Mouse (Mus musculus): Measurements from ENCODE around the gene Mc1r. TPM values are rescaled to one million over a fixed set of nuclear protein-coding genes. Genes with fewer than 3 reads are reported as not detected.

Mc1r gene
- polyA plus RNA-seq, 1 experiment from 2014 or later: 0.11 TPM

DNA sequence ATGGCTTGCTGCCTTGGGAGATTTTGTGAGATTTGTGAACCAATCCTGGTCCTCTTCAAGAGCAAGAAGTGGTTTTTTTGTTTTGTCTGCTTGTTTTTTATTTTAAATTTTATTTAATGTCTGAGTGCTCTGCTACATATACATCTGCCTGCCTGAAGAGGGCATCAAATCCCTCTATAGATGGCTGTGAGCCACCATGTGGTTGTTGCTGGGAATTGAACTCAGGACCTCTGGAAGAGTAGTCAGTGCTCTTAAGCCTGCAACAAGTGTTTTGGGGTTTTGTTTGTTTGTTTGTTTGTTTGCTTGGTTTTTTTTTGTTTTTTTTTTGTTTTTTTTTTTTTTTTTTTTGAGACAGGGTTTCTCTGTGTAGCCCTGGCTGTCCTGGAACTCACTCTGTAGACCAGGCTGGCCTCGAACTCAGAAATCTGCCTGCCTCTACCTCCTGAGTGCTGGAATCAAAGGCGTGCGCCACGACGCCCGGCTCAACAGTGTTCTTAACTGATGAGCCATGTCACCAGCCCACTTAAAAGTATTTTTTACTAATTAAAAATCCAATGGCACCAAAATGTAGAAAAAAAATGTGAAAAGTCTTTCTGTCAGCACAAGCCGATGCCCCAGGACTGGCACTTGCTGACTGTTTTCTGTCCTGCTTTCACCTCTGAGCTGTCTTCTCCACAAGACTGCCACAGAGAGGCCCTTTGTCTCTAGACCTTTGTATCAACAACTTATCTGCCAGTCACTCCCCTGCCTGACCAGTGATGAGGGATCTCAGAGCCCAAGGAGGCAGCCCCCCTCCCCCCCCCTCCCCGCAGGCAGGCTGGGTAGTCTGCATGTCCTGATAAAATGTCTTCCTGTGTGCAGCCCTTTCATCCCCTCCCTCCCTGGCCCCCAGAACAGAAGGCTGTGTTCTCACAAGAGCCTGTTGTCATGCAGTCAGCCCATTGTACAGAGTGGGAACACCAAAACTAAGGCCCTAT, 9.3 kb downstream of the Mc1r start:
- no peaks in the 10 kb centered on the region for H3K27me3 ChIP-seq (replicated peaks; ENCODE audit: control insufficient read depth, insufficient read depth, low read length)
- no peak overlapping the region; the same call in 1 of the 2 replicates for H3K9ac ChIP-seq (ENCODE audit: low read length)
- peaks cover 9% of the 10 kb centered on the region for H3K4me1 ChIP-seq (ENCODE audit: control insufficient read depth, insufficient read depth, low read length)
- H3K27ac ChIP-seq (ENCODE audit: low read depth, low read length): no peak overlapping the region
- H3K9me3 ChIP-seq (replicated peaks; ENCODE audit: control insufficient read depth, low read length): no peaks in the 10 kb centered on the region
- ATAC-seq (no peak), DNase-seq (ENCODE audit: low spot score) (peak; percentile 57)
- H3K4me3 ChIP-seq (ENCODE audit: low read depth, low read length): peak overlapping the region; percentile 13; the same call in 1 of the 2 replicates
- WGBS: 84% methylated on average over 8 of the region's 8 CpGs
- H3K36me3 ChIP-seq (ENCODE audit: control insufficient read depth, insufficient read depth, low read length): peaks cover 49% of the 10 kb centered on the region
- H3K4me2 ChIP-seq (ENCODE audit: low read length): peak overlapping the region; percentile 97

DNA sequence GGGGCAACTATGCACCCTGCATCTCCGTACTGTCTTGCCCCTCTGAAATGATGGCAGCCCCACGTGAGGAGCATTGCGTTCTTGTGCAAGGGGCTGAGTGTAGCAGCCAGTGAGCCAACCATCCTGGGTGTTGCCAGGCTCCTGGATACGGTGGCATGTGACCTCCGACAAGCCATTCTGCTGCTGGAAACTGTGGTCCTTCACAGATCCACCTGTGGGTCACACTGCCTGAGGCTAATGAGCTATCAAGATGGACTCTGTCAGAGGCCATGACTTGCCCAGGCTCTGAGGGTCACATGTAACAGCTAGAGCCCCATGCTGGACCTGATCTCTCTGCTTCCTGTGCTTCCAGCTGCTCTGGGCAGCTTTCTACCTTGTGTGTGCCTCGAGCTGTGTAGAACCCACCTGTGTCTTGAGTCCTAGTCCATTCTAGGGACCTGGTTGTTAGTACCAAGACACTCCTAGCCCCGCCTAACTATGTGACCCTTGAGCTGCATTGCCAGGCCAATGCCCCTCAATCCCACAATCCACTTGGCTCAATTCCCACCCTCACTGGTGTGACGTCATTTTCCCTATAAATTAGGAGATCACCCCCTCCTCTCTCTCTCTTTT, 10.1 kb downstream of the Mc1r start:
- H3K4me1 ChIP-seq (ENCODE audit: control insufficient read depth, insufficient read depth, low read length): peaks cover 9% of the 10 kb centered on the region

DNA sequence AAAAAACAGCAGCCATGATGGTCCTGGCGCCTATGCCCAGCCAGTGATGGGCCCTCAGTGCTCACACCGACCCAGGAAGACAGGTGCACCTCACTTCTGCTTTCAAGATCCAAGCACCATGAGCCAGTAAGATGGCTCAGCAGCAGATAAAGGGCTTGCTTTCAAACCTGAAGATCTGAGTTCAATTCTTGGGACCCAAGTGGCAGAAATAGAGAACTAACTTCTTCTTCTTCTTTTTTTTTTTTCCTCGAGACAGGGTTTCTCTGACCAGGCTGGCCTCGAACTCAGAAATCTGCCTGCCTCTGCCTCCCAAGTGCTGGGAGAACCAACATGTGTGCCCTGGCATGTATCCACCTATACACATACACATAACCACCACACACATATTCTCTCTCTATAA, 12.8 kb downstream of the Mc1r start:
- Histone ChIP-seq H3K4me1 (ENCODE audit: control insufficient read depth, insufficient read depth, low read length) (peaks cover 9% of the 10 kb centered on the region), H3K9me3 (replicated peaks; ENCODE audit: control insufficient read depth, low read length) (no peaks in the 10 kb centered on the region), H3K27me3 (replicated peaks; ENCODE audit: control insufficient read depth, insufficient read depth, low read length) (no peaks in the 10 kb centered on the region), H3K27ac (ENCODE audit: low read depth, low read length) (no peak overlapping the region), H3K36me3 (ENCODE audit: control insufficient read depth, insufficient read depth, low read length) (peaks cover 70% of the 10 kb centered on the region), H3K4me3 (ENCODE audit: low read depth, low read length) (no peak overlapping the region), H3K9ac (ENCODE audit: low read length) (no peak overlapping the region), H3K4me2 (ENCODE audit: low read length) (no peak overlapping the region)
- ATAC-seq: no peak
- WGBS: 92% methylated on average over 4 of the region's 4 CpGs
- DNase-seq (ENCODE audit: low spot score): no peak

More for the DNA sequence above, 10.1 kb downstream of the Mc1r start:
- Histone ChIP-seq H3K27me3 (replicated peaks; ENCODE audit: control insufficient read depth, insufficient read depth, low read length) (no peaks in the 10 kb centered on the region), H3K36me3 (ENCODE audit: control insufficient read depth, insufficient read depth, low read length) (peaks cover 55% of the 10 kb centered on the region), H3K9ac (ENCODE audit: low read length) (no peak overlapping the region), H3K9me3 (replicated peaks; ENCODE audit: control insufficient read depth, low read length) (no peaks in the 10 kb centered on the region), H3K4me2 (ENCODE audit: low read length) (peak overlapping the region; percentile 32; the same call in 1 of the 2 replicates), H3K27ac (ENCODE audit: low read depth, low read length) (no peak overlapping the region), H3K4me3 (ENCODE audit: low read depth, low read length) (no peak overlapping the region)
- WGBS: 84% methylated on average over 8 of the region's 8 CpGs
- ATAC-seq (no peak), DNase-seq (ENCODE audit: low spot score) (no peak)

DNA sequence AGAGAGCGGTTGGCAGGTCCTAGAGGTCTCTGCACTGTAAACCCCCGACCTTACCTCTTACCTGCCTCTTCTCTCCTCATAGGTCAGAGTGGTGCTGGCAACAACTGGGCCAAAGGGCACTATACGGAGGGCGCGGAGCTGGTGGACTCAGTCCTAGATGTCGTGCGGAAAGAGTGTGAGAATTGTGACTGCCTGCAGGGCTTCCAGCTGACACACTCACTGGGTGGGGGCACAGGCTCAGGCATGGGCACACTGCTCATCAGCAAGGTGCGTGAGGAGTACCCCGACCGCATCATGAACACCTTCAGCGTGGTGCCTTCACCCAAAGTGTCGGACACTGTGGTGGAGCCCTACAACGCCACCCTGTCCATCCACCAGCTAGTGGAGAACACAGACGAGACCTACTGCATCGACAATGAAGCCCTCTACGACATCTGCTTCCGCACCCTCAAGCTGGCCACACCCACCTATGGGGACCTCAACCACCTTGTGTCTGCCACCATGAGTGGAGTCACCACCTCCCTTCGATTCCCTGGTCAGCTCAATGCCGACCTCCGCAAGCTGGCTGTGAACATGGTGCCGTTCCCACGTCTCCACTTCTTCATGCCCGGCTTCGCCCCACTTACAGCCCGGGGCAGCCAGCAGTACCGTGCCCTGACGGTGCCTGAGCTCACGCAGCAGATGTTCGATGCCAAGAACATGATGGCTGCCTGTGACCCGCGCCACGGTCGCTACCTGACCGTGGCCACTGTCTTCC, 13.8 kb downstream of the Mc1r start:
- 97% methylated on average over 34 of the region's 34 CpGs for WGBS
- Histone ChIP-seq H3K4me2 (ENCODE audit: low read length) (no peak overlapping the region), H3K4me3 (ENCODE audit: low read depth, low read length) (no peak overlapping the region), H3K4me1 (ENCODE audit: control insufficient read depth, insufficient read depth, low read length) (peaks cover 8% of the 10 kb centered on the region), H3K9me3 (replicated peaks; ENCODE audit: control insufficient read depth, low read length) (no peaks in the 10 kb centered on the region), H3K27me3 (replicated peaks; ENCODE audit: control insufficient read depth, insufficient read depth, low read length) (no peaks in the 10 kb centered on the region), H3K27ac (ENCODE audit: low read depth, low read length) (no peak overlapping the region), H3K9ac (ENCODE audit: low read length) (no peak overlapping the region), H3K36me3 (ENCODE audit: control insufficient read depth, insufficient read depth, low read length) (peaks cover 70% of the 10 kb centered on the region)
- ATAC-seq: no peak
- DNase-seq (ENCODE audit: low spot score): no peak

DNA sequence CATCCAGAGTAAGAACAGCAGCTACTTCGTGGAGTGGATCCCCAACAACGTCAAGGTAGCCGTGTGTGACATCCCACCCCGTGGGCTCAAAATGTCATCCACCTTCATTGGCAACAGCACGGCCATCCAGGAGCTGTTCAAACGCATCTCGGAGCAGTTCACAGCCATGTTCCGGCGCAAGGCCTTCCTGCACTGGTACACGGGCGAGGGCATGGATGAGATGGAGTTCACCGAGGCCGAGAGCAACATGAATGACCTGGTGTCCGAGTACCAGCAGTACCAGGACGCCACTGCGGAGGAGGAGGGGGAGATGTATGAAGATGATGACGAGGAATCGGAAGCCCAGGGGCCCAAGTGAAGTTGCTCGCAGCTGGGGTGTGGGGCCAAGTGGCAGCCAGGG, 14.4 kb downstream of the Mc1r start:
- H3K9me3 ChIP-seq (replicated peaks; ENCODE audit: control insufficient read depth, low read length): peaks cover 1% of the 10 kb centered on the region; the same call in 1 of the 2 replicates
- ATAC-seq (no peak), DNase-seq (ENCODE audit: low spot score) (no peak)
- H3K4me1 ChIP-seq (ENCODE audit: control insufficient read depth, insufficient read depth, low read length): peaks cover 7% of the 10 kb centered on the region; the same call in 1 of the 2 replicates
- no peak overlapping the region for H3K4me3 ChIP-seq (ENCODE audit: low read depth, low read length)
- no peak overlapping the region for H3K9ac ChIP-seq (ENCODE audit: low read length)
- 89% methylated on average over 19 of the region's 19 CpGs for WGBS
- H3K4me2 ChIP-seq (ENCODE audit: low read length): no peak overlapping the region
- no peaks in the 10 kb centered on the region for H3K27me3 ChIP-seq (replicated peaks; ENCODE audit: control insufficient read depth, insufficient read depth, low read length)
- no peak overlapping the region for H3K27ac ChIP-seq (ENCODE audit: low read depth, low read length)
- peaks cover 69% of the 10 kb centered on the region for H3K36me3 ChIP-seq (ENCODE audit: control insufficient read depth, insufficient read depth, low read length)

DNA sequence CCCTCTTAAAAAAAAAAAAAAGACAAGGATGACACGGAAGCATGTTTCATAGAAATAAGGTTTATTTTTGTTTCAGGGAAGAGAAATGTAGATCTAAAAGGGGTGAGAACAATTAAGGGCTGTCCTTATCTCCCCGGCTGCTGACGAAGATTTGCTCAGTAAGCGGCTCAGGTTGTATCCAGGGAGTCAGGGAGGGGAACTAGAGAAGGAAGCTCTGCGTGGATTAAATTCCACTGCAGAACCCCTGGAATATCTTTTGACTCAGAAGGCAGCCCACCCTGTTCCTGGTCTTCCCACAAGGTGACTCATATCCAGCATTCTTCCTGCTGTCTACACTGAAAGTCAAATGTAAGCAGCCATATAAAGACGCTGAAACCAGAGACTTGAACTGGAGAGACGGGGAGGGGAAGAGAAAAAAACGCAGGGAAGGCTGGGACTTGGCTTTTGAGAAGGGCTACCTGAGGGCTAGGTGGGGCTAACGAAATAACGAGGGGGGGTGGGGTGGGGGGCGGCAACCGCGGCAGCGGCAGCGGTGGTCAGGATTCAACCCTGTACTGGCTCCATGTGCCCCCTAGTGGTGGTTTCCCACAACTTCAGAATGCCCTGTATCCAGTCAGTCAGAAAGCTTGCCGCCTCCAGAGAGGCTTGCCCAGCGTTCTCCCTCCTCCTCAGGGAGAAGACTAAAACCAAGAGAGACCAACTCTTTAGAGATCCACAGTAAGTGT, 15.3 kb downstream of the Mc1r start:
- Histone ChIP-seq H3K4me2 (ENCODE audit: low read length) (peak overlapping the region; percentile 12; the same call in 1 of the 2 replicates), H3K36me3 (ENCODE audit: control insufficient read depth, insufficient read depth, low read length) (peaks cover 62% of the 10 kb centered on the region), H3K27ac (ENCODE audit: low read depth, low read length) (no peak overlapping the region), H3K4me3 (ENCODE audit: low read depth, low read length) (no peak overlapping the region), H3K9me3 (replicated peaks; ENCODE audit: control insufficient read depth, low read length) (peaks cover 9% of the 10 kb centered on the region; the same call in 1 of the 2 replicates), H3K4me1 (ENCODE audit: control insufficient read depth, insufficient read depth, low read length) (0 out of 2 replicates have a peak, but pooled peaks cover under 1% of the 10 kb centered on the region), H3K27me3 (replicated peaks; ENCODE audit: control insufficient read depth, insufficient read depth, low read length) (no peaks in the 10 kb centered on the region), H3K9ac (ENCODE audit: low read length) (0 out of 2 replicates have a peak overlapping the region, but pooled peaks have one; percentile 25)
- 19% methylated on average over 17 of the region's 17 CpGs for WGBS
- ATAC-seq (peak; percentile 75), DNase-seq (ENCODE audit: low spot score) (peak; percentile 86)

DNA sequence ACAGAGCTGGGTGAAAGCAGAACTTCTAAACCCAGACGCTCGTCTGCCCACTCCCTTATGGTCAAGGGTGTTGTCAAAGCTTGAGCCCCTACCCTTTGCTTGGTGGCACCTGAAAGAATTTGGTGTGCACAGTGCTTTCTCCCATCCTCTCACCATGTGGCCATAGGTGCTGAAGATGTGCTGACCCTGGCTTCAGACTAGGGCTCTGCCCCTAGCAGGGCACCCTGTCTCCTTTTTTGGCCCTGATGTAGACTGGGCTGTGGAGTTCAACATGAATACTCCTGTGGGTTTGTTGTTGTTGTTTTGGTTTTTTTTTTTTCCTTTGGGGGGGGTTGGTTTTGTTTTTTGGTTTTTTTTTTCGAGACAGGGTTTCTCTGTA, 15.9 kb downstream of the Mc1r start:
- H3K27me3 ChIP-seq (replicated peaks; ENCODE audit: control insufficient read depth, insufficient read depth, low read length): no peaks in the 10 kb centered on the region
- no peak overlapping the region for H3K27ac ChIP-seq (ENCODE audit: low read depth, low read length)
- no peak overlapping the region for H3K4me2 ChIP-seq (ENCODE audit: low read length)
- ATAC-seq (peak; percentile 6; the same call in 1 of the 2 replicates), DNase-seq (ENCODE audit: low spot score) (no peak)
- peaks cover 56% of the 10 kb centered on the region for H3K36me3 ChIP-seq (ENCODE audit: control insufficient read depth, insufficient read depth, low read length)
- WGBS: 12% methylated on average over 3 of the region's 3 CpGs
- H3K9ac ChIP-seq (ENCODE audit: low read length): no peak overlapping the region
- H3K4me3 ChIP-seq (ENCODE audit: low read depth, low read length): no peak overlapping the region
- H3K9me3 ChIP-seq (replicated peaks; ENCODE audit: control insufficient read depth, low read length): peaks cover 14% of the 10 kb centered on the region; the same call in 1 of the 2 replicates
- H3K4me1 ChIP-seq (ENCODE audit: control insufficient read depth, insufficient read depth, low read length): no peaks in the 10 kb centered on the region

DNA sequence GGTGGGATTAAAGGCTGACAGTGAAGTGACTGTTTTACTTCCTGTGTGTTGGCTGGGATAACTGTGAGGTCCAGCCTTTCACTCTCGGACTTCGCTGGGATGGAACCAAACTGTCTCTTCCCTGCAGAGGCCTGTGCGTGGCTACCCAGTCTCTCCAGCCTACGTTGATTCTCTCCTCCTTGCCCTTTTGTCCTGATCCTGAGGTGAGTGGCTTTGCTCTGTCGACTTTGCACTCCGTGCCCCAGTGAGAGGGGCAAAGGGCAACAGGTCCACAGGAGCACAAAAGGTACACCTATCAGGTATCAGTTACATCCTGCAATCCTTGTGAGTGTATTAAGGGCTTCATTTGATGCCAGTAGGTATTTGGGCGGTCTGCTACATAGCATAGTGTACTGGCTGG, 16.5 kb downstream of the Mc1r start, which contains the start of gene Def8:
Def8 (plus strand) TSS at position 87 of the 400 bp plus-strand sequence.
- ATAC-seq: no peak
- Histone ChIP-seq H3K4me3 (ENCODE audit: low read depth, low read length) (no peak within 1 kb of the TSS), H3K4me1 (ENCODE audit: control insufficient read depth, insufficient read depth, low read length) (no peaks in the 10 kb centered on the region), H3K9ac (ENCODE audit: low read length) (no peak within 1 kb of the TSS), H3K9me3 (replicated peaks; ENCODE audit: control insufficient read depth, low read length) (peaks cover 20% of the 10 kb centered on the region; the same call in 1 of the 2 replicates), H3K4me2 (ENCODE audit: low read length) (peak within 1 kb of the TSS; percentile 12; the same call in 1 of the 2 replicates), H3K27me3 (replicated peaks; ENCODE audit: control insufficient read depth, insufficient read depth, low read length) (no peaks in the 10 kb centered on the region), H3K36me3 (ENCODE audit: control insufficient read depth, insufficient read depth, low read length) (peaks cover 50% of the 10 kb centered on the region), H3K27ac (ENCODE audit: low read depth, low read length) (no peak within 1 kb of the TSS)
- 82% methylated on average over 7 of the region's 7 CpGs for WGBS
- DNase-seq (ENCODE audit: low spot score): no peak

Data from forebrain, embryonic 14.5 days (tissue).